Mouse (Mus musculus): Measurements from ENCODE around the gene Unc80. TPM values are rescaled to one million over a fixed set of nuclear protein-coding genes. Genes with fewer than 3 reads are reported as not detected.

Gene Unc80
- polyA plus RNA-seq, 1 experiment from 2014 or later: 0.51 TPM

DNA sequence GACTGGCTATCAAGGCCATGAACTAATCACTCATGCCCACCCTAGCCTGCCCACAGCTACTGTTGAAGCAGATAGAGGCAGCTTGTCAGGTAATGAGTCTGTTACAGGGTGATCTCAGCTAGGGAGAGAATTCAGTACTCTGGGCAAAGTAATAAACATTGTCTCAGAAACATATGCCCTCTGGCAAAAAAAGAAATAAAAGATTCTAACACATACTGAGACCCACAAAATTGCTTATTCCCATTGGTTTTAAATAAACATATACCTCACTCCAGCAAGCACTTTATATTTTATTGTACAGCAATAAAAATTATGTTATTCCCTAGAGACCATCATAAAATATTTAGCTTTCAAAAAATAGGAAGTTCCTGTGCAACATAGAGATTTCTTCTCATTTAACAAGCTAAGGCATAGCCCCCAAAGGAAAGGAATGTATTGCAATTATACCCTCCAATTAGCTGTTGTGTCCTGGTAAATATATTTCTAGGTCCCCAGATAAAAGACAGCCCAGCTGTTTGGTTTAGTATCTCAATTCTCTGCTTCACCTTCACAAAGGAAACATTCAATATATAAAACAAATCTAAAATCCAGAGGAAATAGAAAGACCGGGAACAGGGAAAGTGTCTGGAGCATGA lies 93.6 kb downstream of the Unc80 start:
- Histone ChIP-seq H3K9me3 (ENCODE audit: control insufficient read depth, low read depth, low read length) (no peaks in the 10 kb centered on the region), H3K36me3 (ENCODE audit: control insufficient read depth, insufficient read depth, low read length) (no peaks in the 10 kb centered on the region), H3K4me3 (ENCODE audit: low read depth, low read length) (no peak overlapping the region), H3K4me1 (ENCODE audit: control insufficient read depth, insufficient read depth, low read length) (no peaks in the 10 kb centered on the region), H3K9ac (replicated peaks; ENCODE audit: low read depth, low read length) (no peak overlapping the region), H3K27ac (ENCODE audit: low read length) (no peak overlapping the region), H3K27me3 (ENCODE audit: control insufficient read depth, insufficient read depth, low read length) (no peaks in the 10 kb centered on the region), H3K4me2 (replicated peaks; ENCODE audit: low read depth, low read length) (no peak overlapping the region)
- ATAC-seq (ENCODE audit: insufficient number of reproducible peaks, insufficient read depth, low FRiP score, low read depth): no peak
- WGBS: 88% methylated on average over 1 of the region's 1 CpGs

DNA sequence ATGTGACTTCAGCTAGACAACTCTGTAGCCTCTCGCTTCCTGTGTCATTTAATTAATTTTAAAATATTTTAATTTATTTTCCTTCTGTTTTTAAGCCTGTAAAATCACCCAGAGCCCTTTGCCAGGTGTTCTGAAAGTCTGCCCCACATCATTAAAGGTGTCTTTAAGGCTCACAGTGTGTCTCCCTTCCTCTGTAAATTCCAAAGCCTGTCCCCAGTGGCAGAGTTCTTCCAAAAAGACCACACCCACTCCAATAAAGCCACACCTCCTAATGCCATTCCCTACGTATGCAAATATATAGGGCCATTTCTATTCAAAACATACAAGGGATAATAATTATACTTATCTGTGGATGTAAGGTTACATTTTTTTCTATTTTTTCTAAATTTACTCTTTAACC lies 94.2 kb downstream of the Unc80 start:
- H3K27ac ChIP-seq (ENCODE audit: low read length): no peak overlapping the region
- H3K36me3 ChIP-seq (ENCODE audit: control insufficient read depth, insufficient read depth, low read length): no peaks in the 10 kb centered on the region
- H3K27me3 ChIP-seq (ENCODE audit: control insufficient read depth, insufficient read depth, low read length): no peaks in the 10 kb centered on the region
- no peak overlapping the region for H3K9ac ChIP-seq (replicated peaks; ENCODE audit: low read depth, low read length)
- no peak for ATAC-seq (ENCODE audit: insufficient number of reproducible peaks, insufficient read depth, low FRiP score, low read depth)
- no peak overlapping the region for H3K4me2 ChIP-seq (replicated peaks; ENCODE audit: low read depth, low read length)
- 75% methylated on average over 2 of the region's 2 CpGs for WGBS
- H3K4me3 ChIP-seq (ENCODE audit: low read depth, low read length): no peak overlapping the region
- H3K9me3 ChIP-seq (ENCODE audit: control insufficient read depth, low read depth, low read length): no peaks in the 10 kb centered on the region
- H3K4me1 ChIP-seq (ENCODE audit: control insufficient read depth, insufficient read depth, low read length): no peaks in the 10 kb centered on the region

DNA sequence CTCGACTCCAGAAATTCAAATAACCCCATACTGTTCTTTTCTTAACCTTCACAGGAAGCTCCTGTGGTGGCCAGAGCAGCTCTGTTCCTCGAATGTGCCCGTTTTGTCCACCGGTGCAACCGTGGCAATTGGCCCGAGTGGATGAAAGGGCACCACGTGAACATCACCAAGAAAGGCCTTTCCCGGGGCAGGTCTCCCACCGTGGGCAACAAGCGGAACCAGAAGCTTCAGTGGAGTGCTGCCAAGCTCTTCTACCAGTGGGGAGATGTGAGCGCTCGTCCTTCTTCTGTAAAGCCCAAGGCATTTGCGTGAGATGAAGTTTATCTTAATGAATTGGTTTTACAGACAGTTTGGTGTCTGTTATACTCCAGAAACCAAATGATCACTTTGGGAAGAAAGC lies 101.6 kb downstream of the Unc80 start:
- Histone ChIP-seq H3K4me3 (ENCODE audit: low read depth, low read length) (no peak overlapping the region), H3K9ac (replicated peaks; ENCODE audit: low read depth, low read length) (no peak overlapping the region), H3K4me1 (ENCODE audit: control insufficient read depth, insufficient read depth, low read length) (no peaks in the 10 kb centered on the region), H3K36me3 (ENCODE audit: control insufficient read depth, insufficient read depth, low read length) (no peaks in the 10 kb centered on the region), H3K4me2 (replicated peaks; ENCODE audit: low read depth, low read length) (no peak overlapping the region), H3K27me3 (ENCODE audit: control insufficient read depth, insufficient read depth, low read length) (no peaks in the 10 kb centered on the region), H3K9me3 (ENCODE audit: control insufficient read depth, low read depth, low read length) (no peaks in the 10 kb centered on the region), H3K27ac (ENCODE audit: low read length) (no peak overlapping the region)
- 88% methylated on average over 13 of the region's 13 CpGs for WGBS
- no peak for ATAC-seq (ENCODE audit: insufficient number of reproducible peaks, insufficient read depth, low FRiP score, low read depth)

DNA sequence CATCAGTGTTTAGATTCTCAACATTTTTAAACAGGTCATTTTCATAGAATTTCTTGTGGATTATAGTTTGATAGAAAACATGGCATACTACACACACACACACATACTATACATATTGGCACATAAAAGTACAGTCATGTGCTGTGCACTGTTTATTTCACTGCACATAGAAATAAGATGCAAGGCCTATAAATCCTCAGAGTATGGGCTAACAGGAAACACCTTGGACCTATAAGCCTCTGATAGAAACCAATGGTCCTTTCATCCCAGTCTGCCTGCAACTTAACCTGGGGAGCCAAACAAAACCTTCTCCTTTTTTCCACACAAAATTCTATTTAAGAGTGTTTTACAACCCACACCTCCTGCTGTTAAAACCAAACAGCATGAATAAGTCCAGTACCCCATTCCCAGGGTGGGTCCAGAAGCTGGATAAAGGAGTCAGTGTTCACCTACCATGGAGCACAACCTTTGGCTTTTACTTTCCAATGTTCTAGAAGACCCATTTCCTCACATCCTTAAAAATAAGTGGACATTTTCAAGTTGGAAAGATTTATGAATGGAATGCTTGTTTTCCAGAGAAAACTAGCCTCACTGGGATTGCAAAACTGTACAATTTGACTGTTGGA lies 129.1 kb downstream of the Unc80 start:
- no peak overlapping the region for H3K9ac ChIP-seq (replicated peaks; ENCODE audit: low read depth, low read length)
- no peaks in the 10 kb centered on the region for H3K9me3 ChIP-seq (ENCODE audit: control insufficient read depth, low read depth, low read length)
- H3K4me1 ChIP-seq (ENCODE audit: control insufficient read depth, insufficient read depth, low read length): no peaks in the 10 kb centered on the region
- H3K27ac ChIP-seq (ENCODE audit: low read length): no peak overlapping the region
- no peak overlapping the region for H3K4me2 ChIP-seq (replicated peaks; ENCODE audit: low read depth, low read length)
- H3K27me3 ChIP-seq (ENCODE audit: control insufficient read depth, insufficient read depth, low read length): no peaks in the 10 kb centered on the region
- H3K4me3 ChIP-seq (ENCODE audit: low read depth, low read length): no peak overlapping the region
- H3K36me3 ChIP-seq (ENCODE audit: control insufficient read depth, insufficient read depth, low read length): no peaks in the 10 kb centered on the region
- ATAC-seq (ENCODE audit: insufficient number of reproducible peaks, insufficient read depth, low FRiP score, low read depth): no peak

DNA sequence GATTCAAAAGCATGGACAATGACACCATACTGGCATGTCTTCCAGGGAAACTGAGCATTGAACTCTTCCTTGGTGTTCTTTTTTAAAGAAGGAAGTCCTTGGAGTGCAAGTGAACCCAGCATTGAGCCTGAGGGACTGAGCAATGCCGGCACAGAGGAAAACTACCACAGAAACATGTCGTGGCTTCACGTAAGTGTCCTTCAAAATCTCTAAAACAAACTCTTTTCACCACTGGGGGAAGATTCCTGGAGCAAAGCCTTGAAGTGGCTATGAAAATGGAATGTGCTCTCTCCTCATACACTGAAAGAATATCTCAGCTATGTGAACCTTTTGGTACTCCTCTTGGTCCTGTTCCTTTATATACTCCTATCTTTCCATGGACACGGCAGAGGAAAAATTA lies 140.1 kb downstream of the Unc80 start:
- no peak overlapping the region for H3K9ac ChIP-seq (replicated peaks; ENCODE audit: low read depth, low read length)
- no peaks in the 10 kb centered on the region for H3K27me3 ChIP-seq (ENCODE audit: control insufficient read depth, insufficient read depth, low read length)
- no peaks in the 10 kb centered on the region for H3K36me3 ChIP-seq (ENCODE audit: control insufficient read depth, insufficient read depth, low read length)
- H3K4me1 ChIP-seq (ENCODE audit: control insufficient read depth, insufficient read depth, low read length): no peaks in the 10 kb centered on the region
- no peak overlapping the region for H3K4me2 ChIP-seq (replicated peaks; ENCODE audit: low read depth, low read length)
- no peaks in the 10 kb centered on the region for H3K9me3 ChIP-seq (ENCODE audit: control insufficient read depth, low read depth, low read length)
- no peak overlapping the region for H3K4me3 ChIP-seq (ENCODE audit: low read depth, low read length)
- H3K27ac ChIP-seq (ENCODE audit: low read length): no peak overlapping the region
- WGBS: 90% methylated on average over 4 of the region's 4 CpGs
- no peak for ATAC-seq (ENCODE audit: insufficient number of reproducible peaks, insufficient read depth, low FRiP score, low read depth)

DNA sequence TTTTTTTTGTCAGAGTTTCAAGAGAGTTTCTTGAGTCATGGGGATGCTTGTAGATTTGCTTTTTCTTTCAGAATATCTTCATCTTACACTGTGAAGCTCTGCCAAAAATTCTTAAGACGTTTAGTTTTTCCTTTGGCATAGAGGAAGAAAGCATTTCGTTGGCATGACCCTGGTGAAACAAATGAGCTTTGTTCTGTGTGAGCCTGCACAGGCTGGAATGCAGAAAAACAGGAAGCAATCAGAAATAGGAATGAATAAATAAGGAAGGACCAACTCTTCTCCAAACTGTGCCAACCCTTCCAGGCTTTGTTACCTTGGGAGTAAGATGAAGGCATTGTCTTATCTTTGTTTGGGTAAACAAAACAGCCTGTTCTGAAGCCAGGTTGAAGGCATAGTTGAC lies 149.0 kb downstream of the Unc80 start:
- no peak for ATAC-seq (ENCODE audit: insufficient number of reproducible peaks, insufficient read depth, low FRiP score, low read depth)
- no peak overlapping the region for H3K9ac ChIP-seq (replicated peaks; ENCODE audit: low read depth, low read length)
- no peaks in the 10 kb centered on the region for H3K36me3 ChIP-seq (ENCODE audit: control insufficient read depth, insufficient read depth, low read length)
- no peak overlapping the region for H3K4me3 ChIP-seq (ENCODE audit: low read depth, low read length)
- 35% methylated on average over 2 of the region's 2 CpGs for WGBS
- H3K4me2 ChIP-seq (replicated peaks; ENCODE audit: low read depth, low read length): no peak overlapping the region
- H3K27me3 ChIP-seq (ENCODE audit: control insufficient read depth, insufficient read depth, low read length): no peaks in the 10 kb centered on the region
- no peak overlapping the region for H3K27ac ChIP-seq (ENCODE audit: low read length)
- no peaks in the 10 kb centered on the region for H3K4me1 ChIP-seq (ENCODE audit: control insufficient read depth, insufficient read depth, low read length)
- no peaks in the 10 kb centered on the region for H3K9me3 ChIP-seq (ENCODE audit: control insufficient read depth, low read depth, low read length)

DNA sequence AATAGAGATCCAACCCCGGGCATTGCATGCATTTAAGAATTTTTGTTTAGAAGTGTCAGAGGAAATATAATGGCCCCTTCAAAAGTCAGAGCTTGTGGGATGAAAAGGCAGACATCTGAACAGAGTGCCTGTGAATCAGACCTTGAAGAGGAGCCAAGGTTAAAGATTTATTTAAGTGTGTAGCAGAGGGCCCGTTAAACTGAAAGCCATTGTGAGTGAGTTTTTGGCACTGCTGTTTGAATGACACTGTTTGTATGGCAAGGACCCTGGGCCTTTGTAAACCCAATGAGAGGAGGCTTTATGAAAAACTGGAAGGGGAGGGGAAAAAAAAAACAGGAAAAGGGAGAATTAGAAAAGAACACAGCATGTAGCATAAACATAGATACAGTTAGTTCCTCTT lies 170.0 kb downstream of the Unc80 start:
- Histone ChIP-seq H3K27ac (ENCODE audit: low read length) (no peak overlapping the region), H3K9me3 (ENCODE audit: control insufficient read depth, low read depth, low read length) (no peaks in the 10 kb centered on the region), H3K4me1 (ENCODE audit: control insufficient read depth, insufficient read depth, low read length) (no peaks in the 10 kb centered on the region), H3K9ac (replicated peaks; ENCODE audit: low read depth, low read length) (no peak overlapping the region), H3K27me3 (ENCODE audit: control insufficient read depth, insufficient read depth, low read length) (no peaks in the 10 kb centered on the region), H3K4me2 (replicated peaks; ENCODE audit: low read depth, low read length) (no peak overlapping the region), H3K36me3 (ENCODE audit: control insufficient read depth, insufficient read depth, low read length) (no peaks in the 10 kb centered on the region), H3K4me3 (ENCODE audit: low read depth, low read length) (no peak overlapping the region)
- ATAC-seq (ENCODE audit: insufficient number of reproducible peaks, insufficient read depth, low FRiP score, low read depth): no peak
- 52% methylated on average over 2 of the region's 2 CpGs for WGBS

DNA sequence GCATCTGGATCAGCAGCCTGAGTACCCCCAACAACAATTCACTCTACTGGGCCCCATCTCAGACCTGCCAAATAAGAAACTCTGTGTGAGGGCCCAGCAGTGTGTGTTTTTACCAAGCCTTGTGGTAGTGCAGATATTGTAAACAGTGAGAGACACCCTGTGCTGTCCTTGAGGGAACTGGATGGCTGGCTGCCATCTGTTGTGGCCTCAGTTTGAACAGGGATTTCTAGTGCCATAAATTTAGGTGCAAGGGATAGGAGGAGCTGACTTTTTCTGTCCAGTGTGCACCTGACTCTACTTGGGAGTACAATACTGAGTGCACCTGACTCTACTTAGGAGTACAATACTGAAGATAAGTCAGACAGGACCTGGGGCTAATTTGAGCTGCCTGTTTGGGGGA lies 178.7 kb downstream of the Unc80 start:
- Histone ChIP-seq H3K27ac (ENCODE audit: low read length) (no peak overlapping the region), H3K4me2 (replicated peaks; ENCODE audit: low read depth, low read length) (no peak overlapping the region), H3K4me1 (ENCODE audit: control insufficient read depth, insufficient read depth, low read length) (no peaks in the 10 kb centered on the region), H3K36me3 (ENCODE audit: control insufficient read depth, insufficient read depth, low read length) (no peaks in the 10 kb centered on the region), H3K27me3 (ENCODE audit: control insufficient read depth, insufficient read depth, low read length) (no peaks in the 10 kb centered on the region), H3K9me3 (ENCODE audit: control insufficient read depth, low read depth, low read length) (no peaks in the 10 kb centered on the region), H3K9ac (replicated peaks; ENCODE audit: low read depth, low read length) (no peak overlapping the region), H3K4me3 (ENCODE audit: low read depth, low read length) (no peak overlapping the region)
- no peak for ATAC-seq (ENCODE audit: insufficient number of reproducible peaks, insufficient read depth, low FRiP score, low read depth)

DNA sequence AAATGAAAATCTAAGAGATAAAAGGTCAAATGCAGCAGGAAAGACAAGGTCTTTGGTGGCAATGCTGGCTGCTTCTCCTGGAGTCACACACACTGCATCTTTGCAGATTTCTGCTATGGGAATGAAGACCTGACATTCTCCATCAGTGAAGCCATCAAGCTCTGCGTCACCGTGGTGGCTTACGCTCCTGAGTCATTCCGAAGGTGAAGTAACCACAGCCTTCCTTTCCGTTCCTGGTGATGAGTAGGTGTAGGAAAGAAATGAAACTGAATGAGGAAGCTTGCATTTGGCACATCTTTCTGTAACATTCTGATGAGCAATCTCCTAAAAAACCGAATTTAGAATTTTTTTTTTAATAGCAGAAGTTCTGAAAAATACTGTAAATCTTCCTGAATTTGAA lies 181.4 kb downstream of the Unc80 start:
- no peaks in the 10 kb centered on the region for H3K27me3 ChIP-seq (ENCODE audit: control insufficient read depth, insufficient read depth, low read length)
- no peak for ATAC-seq (ENCODE audit: insufficient number of reproducible peaks, insufficient read depth, low FRiP score, low read depth)
- H3K4me1 ChIP-seq (ENCODE audit: control insufficient read depth, insufficient read depth, low read length): no peaks in the 10 kb centered on the region
- H3K4me3 ChIP-seq (ENCODE audit: low read depth, low read length): no peak overlapping the region
- WGBS: 83% methylated on average over 6 of the region's 6 CpGs
- H3K9ac ChIP-seq (replicated peaks; ENCODE audit: low read depth, low read length): no peak overlapping the region
- no peak overlapping the region for H3K4me2 ChIP-seq (replicated peaks; ENCODE audit: low read depth, low read length)
- H3K27ac ChIP-seq (ENCODE audit: low read length): no peak overlapping the region
- no peaks in the 10 kb centered on the region for H3K36me3 ChIP-seq (ENCODE audit: control insufficient read depth, insufficient read depth, low read length)
- H3K9me3 ChIP-seq (ENCODE audit: control insufficient read depth, low read depth, low read length): no peaks in the 10 kb centered on the region
